Mouse (Mus musculus) hindbrain, embryonic 12.5 days (tissue): ENCODE results near the gene Fam210b. TPM values are rescaled to one million over a fixed set of nuclear protein-coding genes. Genes with fewer than 3 reads are reported as not detected.
"Not testable (repeated sequence)": the region's sequence is repeated elsewhere in the genome, so short reads cannot be mapped to it uniquely, and the experiment has no call there.

ENCODE experiments used
- ATAC-seq: fragments of 200-750 bp; cut with Nextera tagmentation; 2 replicates; pipeline ENCODE4 v1.8.0; 2017; ENCODE audit warnings: moderate TSS enrichment; ENCODE audit not compliant: low FRiP score
- H3K27ac ChIP-seq: fragments of 300-500 bp; sonication (generic); 2 replicates; pipeline ENCODE4 v1.5.1; 2016; ENCODE audit warnings: mild to moderate bottlenecking
- H3K27me3 ChIP-seq: fragments of 300-500 bp; sonication (generic); 2 replicates; pipeline ENCODE4 v1.6.1; 2016; ENCODE audit warnings: mild to moderate bottlenecking
- H3K36me3 ChIP-seq: fragments of 300-500 bp; sonication (generic); 2 replicates; pipeline ENCODE4 v1.6.1; 2016; ENCODE audit warnings: mild to moderate bottlenecking
- H3K4me1 ChIP-seq: fragments of 300-500 bp; sonication (generic); 2 replicates; pipeline ENCODE4 v1.6.1; 2016
- H3K4me2 ChIP-seq: fragments of 300-500 bp; sonication (generic); replicated peaks from 2 replicates; pipeline ENCODE4 v1.6.1; 2016; ENCODE audit warnings: mild to moderate bottlenecking
- H3K4me3 ChIP-seq: fragments of 300-500 bp; sonication (generic); 2 replicates; pipeline ENCODE4 v1.5.1; 2016; ENCODE audit warnings: mild to moderate bottlenecking
- H3K9ac ChIP-seq: fragments of 300-500 bp; sonication (generic); 2 replicates; pipeline ENCODE4 v1.6.1; 2016; ENCODE audit warnings: mild to moderate bottlenecking, moderate library complexity
- H3K9me3 ChIP-seq: fragments of 300-500 bp; sonication (generic); replicated peaks from 2 replicates; pipeline ENCODE4 v1.6.1; 2016; ENCODE audit warnings: mild to moderate bottlenecking
- WGBS: fragments of 180-500 bp; shearing (Covaris S2); methylation state at CpG from one replicate; pipeline ENCODE4 v1.1.7; 2016; 5-methylcytosine and 5-hydroxymethylcytosine counted together
- polyA plus RNA-seq: library from polyadenylated mRNA; unstranded; fragments of >200 nt; fragmentation: Nextera tagmentation; extraction: Ambion mirVana; gene quantifications from 2 replicates; pipeline ENCODE4 v1.2.1, GENCODE M21; 2016

Gene Fam210b
- polyA plus RNA-seq, result 31.8 and 33.1 TPM in 2 replicates

GRCm38 (mm10) chr2:172345258-172345738 is at the start of gene Fam210b:
Gene Fam210b, plus strand, starts transcription at chr2:172345565.
- Histone ChIP-seq H3K36me3 (no peaks in the 10 kb centered on the region), H3K27ac (0 out of 2 replicates have a peak within 1 kb of the TSS, but pooled peaks have one; percentile 40), H3K9ac (peak within 1 kb of the TSS; percentile 75), H3K27me3 (no peaks in the 10 kb centered on the region), H3K4me1 (peaks cover 23% of the 10 kb centered on the region), H3K4me3 (peak within 1 kb of the TSS; percentile 72), H3K4me2 (peak within 1 kb of the TSS; percentile 97), H3K9me3 (no peaks in the 10 kb centered on the region)
- under 1% methylated on average over 34 of the region's 35 CpGs for WGBS
- peak; percentile 95 for ATAC-seq

GRCm38 (mm10) chr2:172298083-172298482 is 47.3 kb upstream of the Fam210b start:
- WGBS, result 58% methylated on average over 1 of the region's 1 CpGs
- H3K4me2 ChIP-seq, result no peak overlapping the region
- no peaks in the 10 kb centered on the region for H3K9me3 ChIP-seq
- no peak overlapping the region for H3K27ac ChIP-seq
- no peaks in the 10 kb centered on the region for H3K36me3 ChIP-seq
- no peaks in the 10 kb centered on the region for H3K27me3 ChIP-seq
- H3K9ac ChIP-seq, result no peak overlapping the region
- ATAC-seq, result no peak
- H3K4me1 ChIP-seq, result peaks cover 13% of the 10 kb centered on the region
- no peak overlapping the region for H3K4me3 ChIP-seq

- H3K27me3 ChIP-seq, result no peaks in the 10 kb centered on the region
- WGBS, result 38% methylated on average over 1 of the region's 1 CpGs
- no peak overlapping the region for H3K9ac ChIP-seq
- ATAC-seq, result no peak
- H3K4me3 ChIP-seq, result no peak overlapping the region
- H3K27ac ChIP-seq, result peak overlapping the region; percentile 74; the same call in 1 of the 2 replicates
- no peak overlapping the region for H3K4me2 ChIP-seq
- H3K9me3 ChIP-seq, result no peaks in the 10 kb centered on the region
- no peaks in the 10 kb centered on the region for H3K36me3 ChIP-seq
- peaks cover 13% of the 10 kb centered on the region for H3K4me1 ChIP-seq
Observed at GRCm38 (mm10) chr2:172298542-172298941, 46.8 kb upstream of the Fam210b start.

- H3K27me3 ChIP-seq, result no peaks in the 10 kb centered on the region
- H3K9ac ChIP-seq, result no peak overlapping the region
- 12% methylated on average over 14 of the region's 14 CpGs for WGBS
- peak overlapping the region; percentile 25 for H3K4me2 ChIP-seq
- ATAC-seq, result peak; percentile 84
- H3K27ac ChIP-seq, result peak overlapping the region; percentile 74
- H3K9me3 ChIP-seq, result no peaks in the 10 kb centered on the region
- no peaks in the 10 kb centered on the region for H3K36me3 ChIP-seq
- peaks cover 13% of the 10 kb centered on the region for H3K4me1 ChIP-seq
- H3K4me3 ChIP-seq, result no peak overlapping the region
Observed at GRCm38 (mm10) chr2:172299126-172299921, 46.0 kb upstream of the Fam210b start.

- WGBS, result 91% methylated on average over 5 of the region's 5 CpGs
- no peak for ATAC-seq
- Histone ChIP-seq H3K36me3 (no peaks in the 10 kb centered on the region), H3K9me3 (no peaks in the 10 kb centered on the region), H3K4me1 (peaks cover 20% of the 10 kb centered on the region), H3K9ac (no peak overlapping the region), H3K27me3 (no peaks in the 10 kb centered on the region), H3K4me3 (no peak overlapping the region), H3K27ac (no peak overlapping the region), H3K4me2 (no peak overlapping the region)
Observed at GRCm38 (mm10) chr2:172302396-172302795, 43.0 kb upstream of the Fam210b start.

- ATAC-seq, result peak; percentile 32; the same call in 1 of the 2 replicates
- Histone ChIP-seq H3K4me3 (no peak overlapping the region), H3K9me3 (no peaks in the 10 kb centered on the region), H3K27ac (no peak overlapping the region), H3K4me1 (peaks cover 17% of the 10 kb centered on the region), H3K36me3 (no peaks in the 10 kb centered on the region), H3K4me2 (no peak overlapping the region), H3K9ac (no peak overlapping the region), H3K27me3 (no peaks in the 10 kb centered on the region)
- WGBS, result 41% methylated on average over 8 of the region's 8 CpGs
Observed at GRCm38 (mm10) chr2:172304118-172304708, 41.2 kb upstream of the Fam210b start.

GRCm38 (mm10) chr2:172305546-172305945 is 39.8 kb upstream of the Fam210b start:
- H3K4me3 ChIP-seq, H3K27ac ChIP-seq, H3K36me3 ChIP-seq, H3K27me3 ChIP-seq, H3K4me2 ChIP-seq, H3K9me3 ChIP-seq, H3K9ac ChIP-seq, ATAC-seq, H3K4me1 ChIP-seq: not testable (repeated sequence)
- WGBS, result 79% methylated on average over 7 of the region's 7 CpGs

- no peak overlapping the region for H3K4me3 ChIP-seq
- peaks cover 7% of the 10 kb centered on the region for H3K4me1 ChIP-seq
- no peak overlapping the region for H3K9ac ChIP-seq
- no peak overlapping the region for H3K4me2 ChIP-seq
- no peaks in the 10 kb centered on the region for H3K36me3 ChIP-seq
- H3K9me3 ChIP-seq, result no peaks in the 10 kb centered on the region
- ATAC-seq, result no peak
- no peaks in the 10 kb centered on the region for H3K27me3 ChIP-seq
- WGBS, result 81% methylated on average over 4 of the region's 4 CpGs
- no peak overlapping the region for H3K27ac ChIP-seq
Observed at GRCm38 (mm10) chr2:172306544-172306943, 38.8 kb upstream of the Fam210b start.

- no peak overlapping the region for H3K4me3 ChIP-seq
- no peak overlapping the region for H3K4me2 ChIP-seq
- H3K9me3 ChIP-seq, result peaks cover 4% of the 10 kb centered on the region; the same call in 1 of the 2 replicates
- ATAC-seq, result no peak
- H3K4me1 ChIP-seq, result no peaks in the 10 kb centered on the region
- no peak overlapping the region for H3K9ac ChIP-seq
- H3K27me3 ChIP-seq, result no peaks in the 10 kb centered on the region
- H3K27ac ChIP-seq, result no peak overlapping the region
- WGBS, result 92% methylated on average over 9 of the region's 9 CpGs
- H3K36me3 ChIP-seq, result no peaks in the 10 kb centered on the region
Observed at GRCm38 (mm10) chr2:172311731-172312130, 33.6 kb upstream of the Fam210b start.

GRCm38 (mm10) chr2:172320878-172321277 is 24.5 kb upstream of the Fam210b start:
- Histone ChIP-seq H3K4me1 (no peaks in the 10 kb centered on the region), H3K4me2 (no peak overlapping the region), H3K36me3 (no peaks in the 10 kb centered on the region), H3K9me3 (no peaks in the 10 kb centered on the region), H3K27me3 (peaks cover 11% of the 10 kb centered on the region; the same call in 1 of the 2 replicates), H3K27ac (no peak overlapping the region), H3K4me3 (no peak overlapping the region), H3K9ac (no peak overlapping the region)
- WGBS, result 15% methylated on average over 9 of the region's 9 CpGs
- ATAC-seq, result no peak

- no peak overlapping the region for H3K4me3 ChIP-seq
- H3K27me3 ChIP-seq, result peaks cover 23% of the 10 kb centered on the region
- H3K4me2 ChIP-seq, result no peak overlapping the region
- H3K9me3 ChIP-seq, result no peaks in the 10 kb centered on the region
- ATAC-seq, result no peak
- WGBS, result 49% methylated on average over 8 of the region's 8 CpGs
- no peak overlapping the region for H3K9ac ChIP-seq
- H3K36me3 ChIP-seq, result no peaks in the 10 kb centered on the region
- H3K27ac ChIP-seq, result no peak overlapping the region
- H3K4me1 ChIP-seq, result peaks cover 5% of the 10 kb centered on the region; the same call in 1 of the 2 replicates
Observed at GRCm38 (mm10) chr2:172328248-172328647, 17.1 kb upstream of the Fam210b start.

GRCm38 (mm10) chr2:172329179-172329578 is 16.2 kb upstream of the Fam210b start:
- no peaks in the 10 kb centered on the region for H3K36me3 ChIP-seq
- H3K27ac ChIP-seq, result no peak overlapping the region
- H3K4me3 ChIP-seq, result no peak overlapping the region
- H3K27me3 ChIP-seq, result peaks cover 23% of the 10 kb centered on the region
- no peak overlapping the region for H3K9ac ChIP-seq
- WGBS, result 11% methylated on average over 13 of the region's 13 CpGs
- H3K4me1 ChIP-seq, result peaks cover 9% of the 10 kb centered on the region; the same call in 1 of the 2 replicates
- H3K4me2 ChIP-seq, result peak overlapping the region; percentile 41
- peak; percentile 81; the same call in 1 of the 2 replicates for ATAC-seq
- H3K9me3 ChIP-seq, result no peaks in the 10 kb centered on the region
